Mouse (Mus musculus) cerebellum, adult 2 months (tissue): Measurements from ENCODE around the gene Eif3l.

ENCODE experiments used
- CTCF ChIP-seq: fragments of 200-500 bp; IDR thresholded peaks from 2 replicates; pipeline ENCODE4 v1.5.1; 2011; ENCODE audit warnings: low read depth, mild to moderate bottlenecking, control low read depth, low read length, moderate library complexity, borderline replicate concordance; ENCODE audit not compliant: insufficient read depth
- POLR2A ChIP-seq: fragments of 200-500 bp; IDR thresholded peaks from 2 replicates; pipeline ENCODE4 v1.6.1; 2011; ENCODE audit warnings: low read length, control low read depth, borderline replicate concordance; ENCODE audit not compliant: insufficient read depth

GRCm38 (mm10) chr15:79103264-79103663, 28.3 kb downstream of the Eif3l start:
- TF ChIP-seq CTCF (no peak), POLR2A (no peak)
